ENCODE assay signal across 10 mouse cellular contexts in the genomic region with DNA sequence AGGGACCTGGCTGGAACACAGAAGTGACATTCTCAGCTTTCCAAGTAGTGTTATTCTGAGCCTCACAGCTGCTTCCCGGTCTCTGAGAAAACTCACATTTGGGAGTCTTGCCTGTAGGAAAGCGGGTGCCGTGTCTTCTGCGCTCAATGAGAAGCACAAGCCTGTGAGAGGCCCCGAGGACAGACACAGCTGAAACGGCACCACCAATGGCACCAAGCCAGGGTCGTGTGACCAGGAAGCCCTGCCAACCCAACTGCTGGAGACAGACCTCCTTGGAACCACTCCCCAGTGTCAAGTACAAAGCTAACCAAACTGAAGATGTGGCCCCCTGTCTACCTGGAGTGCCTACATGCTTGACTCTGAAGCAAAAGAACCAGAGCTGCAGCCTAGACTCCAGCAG.
DNase-seq lines count a peak whose midpoint lies in the region; ATAC-seq and TF ChIP-seq lines count a peak whose summit lies in the region.
"Had no signal": no experiment of that assay in that cellular context is flagged by ENCODE, and none has a peak within 500 bp of the region (broad histone marks: within the 10 kb centered on the region; RNA-seq: fewer than 3 reads in every experiment).

No protein-coding gene starts in this region.

- peak overlapping the region; percentile 58 for H3K27ac ChIP-seq in gastrocnemius, adult 2 months
- H3K27ac ChIP-seq: limb, embryonic 10.5 days had no signal

- intact Hi-C loops in left cerebral cortex, postnatal 36 days (cut with DNase I): loop anchor here (5.0 kb wide), 1 partner anchor 122 kb away; a partner anchor contains a TSS
- intact Hi-C loops in gastrocnemius, adult 2 months (cut with DNase I): no loop called here

- DNase-seq in left cerebral cortex, postnatal 36 days (ENCODE audit: low spot score in 2 of 2): peak; percentile 7 to 12
- DNase-seq in left cerebral cortex, adult 11 months (ENCODE audit: low spot score): no peak
- DNase-seq in cerebellum, adult 11-12 months: peak; percentile 27
- peak; percentile 74 for DNase-seq in gastrocnemius, adult 2 months
- DNase-seq in right cerebral cortex, postnatal 14 days: peak; percentile 50
- DNase-seq in neural tube, embryonic 10.5 days (ENCODE audit: extremely low spot score, low spot score): no peak
- DNase-seq: kidney, adult 11 months; thymus, postnatal 4 days had no signal

- TF ChIP-seq CTCF in gastrocnemius, adult 2 months (IDR thresholded peaks at IDR 0.05): no peak

- peak overlapping the region; percentile 43 for H3K4me3 ChIP-seq in gastrocnemius, adult 2 months
- H3K4me3 ChIP-seq: limb, embryonic 10.5 days had no signal

- no peak for ATAC-seq in erythroblast, adult 5-6 weeks (replicated peaks; ENCODE audit: low FRiP score, poor library complexity, severe bottlenecking)

Comparison
In these comparisons a context has a peak if more than half of its experiments do, and no peak if none do; other contexts are left out.
1. DNase-seq: peak in left cerebral cortex, postnatal 36 days (2 of 2), cerebellum, adult 11-12 months (single experiment), gastrocnemius, adult 2 months (single experiment) and right cerebral cortex, postnatal 14 days (single experiment); none in left cerebral cortex, adult 11 months (single experiment) and neural tube, embryonic 10.5 days (single experiment).